Mouse (Mus musculus) monocyte, adult 59 days (primary cell): Measurements from ENCODE around the gene Nhlrc4. TPM values are rescaled to one million over a fixed set of nuclear protein-coding genes. Genes with fewer than 3 reads are reported as not detected.

Source experiments
- total RNA-seq, 2 experiments: library from RNA; stranded (reverse); gene quantifications; one replicate each; pipeline ENCODE4 v1.2.4; 2023

Nhlrc4 gene
- not detected for total RNA-seq

DNA sequence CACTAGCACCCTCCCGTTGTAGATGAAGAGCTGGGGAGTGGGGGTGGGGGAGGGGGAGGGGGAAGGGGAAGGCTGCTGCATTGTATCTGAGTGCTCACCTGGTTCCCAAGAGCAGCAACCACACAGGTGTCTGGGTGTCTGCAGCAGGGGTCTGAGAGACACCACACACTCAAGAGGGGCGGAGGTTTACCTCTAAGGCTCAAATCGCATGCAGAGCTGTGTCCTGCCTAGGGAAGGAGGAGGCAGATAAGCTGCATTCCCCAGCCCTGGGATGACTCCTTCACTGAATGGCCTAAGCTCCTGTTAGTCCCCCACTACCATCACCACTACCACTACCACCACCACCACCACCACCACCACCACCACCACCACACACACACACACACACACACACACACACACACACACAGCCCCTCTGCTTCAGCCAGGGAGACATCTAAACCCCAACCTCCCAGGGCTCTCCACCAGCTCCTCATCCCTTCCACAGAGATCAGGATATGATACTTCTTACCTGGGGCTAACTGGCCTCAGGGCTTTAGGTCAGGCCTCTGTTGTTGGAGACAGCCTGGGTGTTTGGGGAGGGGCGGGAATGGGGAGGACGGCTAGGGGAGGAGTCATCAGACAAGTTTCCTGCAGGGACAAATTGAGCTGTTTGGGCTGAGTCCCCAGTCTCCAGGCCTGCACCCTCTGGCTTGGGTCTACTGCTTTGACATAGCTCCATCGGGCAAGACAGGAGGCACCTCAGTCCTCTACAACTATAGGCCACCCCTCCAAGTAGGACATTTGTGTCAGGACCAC lies at the start of gene Nhlrc4, which contains the start of gene Pigq:
TSS of gene Nhlrc4 (minus strand) at position 596 of the 798 bp plus-strand sequence.
TSS of gene Pigq (minus strand) at position 571 of the 798 bp plus-strand sequence.

GRCm38 (mm10) chr17:25985306-25986294 lies 40.8 kb upstream of the Nhlrc4 start, which contains the start of gene Capn15:
Capn15 (minus strand) TSS chr17:25985796.

GRCm38 (mm10) chr17:25951803-25952623 lies 7.3 kb upstream of the Nhlrc4 start, which contains the start of gene A930017K11Rik:
A930017K11Rik (minus strand) TSS chr17:25952565.

GRCm38 (mm10) chr17:25919144-25919785 lies 25.5 kb downstream of the Nhlrc4 start, which contains the start of gene Rab40c:
Rab40c (minus strand) TSS chr17:25919727.

Other genes starting within 250 kb of the Nhlrc4 start
- not detected for gene Gng13, start 227.8 kb downstream of the Nhlrc4 start, total RNA-seq
- gene Chtf18, start 217.5 kb downstream of the Nhlrc4 start, total RNA-seq, result 1 to 10 TPM; 2.6 to 3.9 TPM
- gene Rpusd1, start 217.3 kb downstream of the Nhlrc4 start, total RNA-seq, result 1 to 10 TPM; 6.6 to 7.9 TPM
- gene Mslnl, start 208.9 kb downstream of the Nhlrc4 start, total RNA-seq, result not detected
- 1 to 10 TPM; 1.2 to 1.3 TPM for gene Msln, start 190.6 kb downstream of the Nhlrc4 start, total RNA-seq
- 10 to 100 TPM; 33.1 to 34.7 TPM for gene Narfl, start 171.2 kb downstream of the Nhlrc4 start, total RNA-seq
- 10 to 100 TPM; 21.6 to 21.7 TPM for gene Haghl, start 159.3 kb downstream of the Nhlrc4 start, total RNA-seq
- gene Ccdc78, start 158.4 kb downstream of the Nhlrc4 start, total RNA-seq, result not detected
- 10 to 100 TPM; 33.5 to 35.6 TPM for gene Fam173a, start 152.1 kb downstream of the Nhlrc4 start, total RNA-seq
- not detected for gene AC134908.4, start 149.3 kb downstream of the Nhlrc4 start, total RNA-seq
- 1 to 10 TPM; 8.0 to 9.9 TPM for gene Metrn, start 147.8 kb downstream of the Nhlrc4 start, total RNA-seq
- gene Fbxl16, start 135.9 kb downstream of the Nhlrc4 start, total RNA-seq, result under 1 TPM in 1 of 2 experiments, not detected in 1; 0.24 TPM
- 10 to 100 TPM; 13.5 to 14.9 TPM for gene Wdr24, start 121.3 kb downstream of the Nhlrc4 start, total RNA-seq
- 10 to 100 TPM; 23.2 to 28.1 TPM for gene Jmjd8, start 116.1 kb downstream of the Nhlrc4 start, total RNA-seq
- 10 to 100 TPM; 50.8 to 51.1 TPM for gene Stub1, start 111.6 kb downstream of the Nhlrc4 start, total RNA-seq
- 1 to 10 TPM; 1.2 to 1.7 TPM for gene Rhbdl1, start 107.7 kb downstream of the Nhlrc4 start, total RNA-seq
- 1 to 10 TPM in 1 of 2 experiments, under 1 TPM in 1; 0.89 to 4.0 TPM for gene Gm20683, start 103.2 kb downstream of the Nhlrc4 start, total RNA-seq
- gene Rhot2, start 100.1 kb downstream of the Nhlrc4 start, total RNA-seq, result 10 to 100 TPM; 28.4 to 34.3 TPM
- gene Wdr90, start 83.5 kb downstream of the Nhlrc4 start, total RNA-seq, result 1 to 10 TPM; 6.0 to 6.2 TPM
- gene Mcrip2, start 76.2 kb downstream of the Nhlrc4 start, total RNA-seq, result 1 to 10 TPM; 4.8 to 5.5 TPM
- 10 to 100 TPM; 10.1 to 11.1 TPM for gene Mettl26, start 69.9 kb downstream of the Nhlrc4 start, total RNA-seq
- 1 to 10 TPM; 3.2 to 3.3 TPM for gene Wfikkn1, start 64.1 kb downstream of the Nhlrc4 start, total RNA-seq
- gene Rab40c, start 25.2 kb downstream of the Nhlrc4 start, total RNA-seq, result 10 to 100 TPM; 16.5 to 18.1 TPM
- gene Pigq, start within 50 bp of the Nhlrc4 start, total RNA-seq, result 10 to 100 TPM; 46.9 to 60.5 TPM
- not detected for gene A930017K11Rik, start 7.6 kb upstream of the Nhlrc4 start, total RNA-seq
- gene Capn15, start 40.8 kb upstream of the Nhlrc4 start, total RNA-seq, result 10 to 100 TPM; 31.1 to 32.2 TPM
- gene Rab11fip3, start 124.6 kb upstream of the Nhlrc4 start, total RNA-seq, result 1 to 10 TPM; 5.1 to 6.8 TPM
- 1 to 10 TPM; 5.0 to 6.8 TPM for gene Decr2, start 145.4 kb upstream of the Nhlrc4 start, total RNA-seq
- 1 to 10 TPM; 2.2 to 2.8 TPM for gene Nme4, start 150.6 kb upstream of the Nhlrc4 start, total RNA-seq
- gene Tmem8, start 168.3 kb upstream of the Nhlrc4 start, total RNA-seq, result 10 to 100 TPM; 20.9 to 23.1 TPM
- 10 to 100 TPM; 29.3 to 35.8 TPM for gene Mrpl28, start 178.5 kb upstream of the Nhlrc4 start, total RNA-seq
- gene Axin1, start 193.7 kb upstream of the Nhlrc4 start, total RNA-seq, result 10 to 100 TPM; 49.8 to 53.8 TPM